Mouse (Mus musculus): ENCODE results near the gene Tmem119. TPM values are rescaled to one million over a fixed set of nuclear protein-coding genes. Genes with fewer than 3 reads are reported as not detected.
"Not testable (repeated sequence)": the region's sequence is repeated elsewhere in the genome, so short reads cannot be mapped to it uniquely, and the experiment has no call there.

Gene Tmem119
- polyA plus RNA-seq, 1 experiment from 2014 or later, result 13.0 TPM

DNA sequence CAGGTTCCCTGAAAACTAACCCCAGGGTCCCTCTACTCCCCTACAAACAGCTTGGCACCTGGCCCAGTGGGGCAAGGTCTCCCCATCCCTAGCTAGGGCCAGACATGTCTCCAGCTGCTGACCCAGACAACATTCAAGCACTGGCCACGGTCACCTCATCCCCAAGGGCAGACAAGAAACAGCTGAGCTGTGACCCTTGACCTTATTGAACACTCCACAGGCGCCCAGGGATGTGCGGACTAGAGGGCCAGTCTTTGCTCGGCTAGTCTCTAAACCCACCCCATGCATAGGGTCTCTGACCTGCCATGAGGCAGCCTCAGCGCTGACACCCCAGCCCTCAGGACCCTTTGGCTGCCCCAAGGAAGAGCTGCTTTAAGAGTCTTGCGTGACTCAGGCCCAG is 11.7 kb downstream of the Tmem119 start:
- 43% methylated on average over 6 of the region's 6 CpGs for WGBS
- Histone ChIP-seq H3K4me1 (replicated peaks) (peaks cover 28% of the 10 kb centered on the region), H3K9me3 (replicated peaks) (no peaks in the 10 kb centered on the region), H3K27ac (ENCODE audit: poor library complexity, severe bottlenecking) (no peak overlapping the region), H3K4me2 (no peak overlapping the region), H3K9ac (no peak overlapping the region), H3K36me3 (no peaks in the 10 kb centered on the region), H3K27me3 (replicated peaks) (no peaks in the 10 kb centered on the region), H3K4me3 (no peak overlapping the region)
- no peak for ATAC-seq (ENCODE audit: insufficient number of reproducible peaks, low FRiP score)

DNA sequence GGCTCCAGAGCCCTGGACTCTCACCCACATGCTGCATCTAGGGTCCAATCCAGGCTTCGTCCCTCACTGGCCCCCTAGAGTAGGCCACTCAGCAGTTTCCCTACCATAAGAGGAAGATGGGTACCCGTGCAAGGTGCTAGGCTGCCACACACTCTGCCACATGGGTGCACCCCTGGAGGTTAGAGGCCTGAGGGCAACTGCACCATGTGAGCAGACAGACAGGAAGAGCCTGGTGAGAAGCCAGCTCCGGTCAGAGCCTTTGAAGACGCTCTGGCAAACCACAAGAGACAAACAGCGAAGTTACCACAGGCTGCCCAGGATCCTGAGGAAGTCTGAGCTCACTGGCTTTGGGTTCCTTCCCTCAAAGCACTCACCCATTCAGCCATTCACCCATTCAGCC is 13.3 kb downstream of the Tmem119 start:
- no peak for ATAC-seq (ENCODE audit: insufficient number of reproducible peaks, low FRiP score)
- Histone ChIP-seq H3K27me3 (replicated peaks) (0 out of 2 replicates have a peak, but pooled peaks cover 3% of the 10 kb centered on the region), H3K4me2 (no peak overlapping the region), H3K9ac (no peak overlapping the region), H3K27ac (ENCODE audit: poor library complexity, severe bottlenecking) (no peak overlapping the region), H3K4me1 (replicated peaks) (peaks cover 41% of the 10 kb centered on the region), H3K4me3 (no peak overlapping the region), H3K36me3 (no peaks in the 10 kb centered on the region), H3K9me3 (replicated peaks) (no peaks in the 10 kb centered on the region)
- 77% methylated on average over 5 of the region's 5 CpGs for WGBS

- Histone ChIP-seq H3K27ac (ENCODE audit: poor library complexity, severe bottlenecking) (peak overlapping the region; percentile 44), H3K4me2 (peak overlapping the region; percentile 51), H3K4me1 (replicated peaks) (peaks cover 25% of the 10 kb centered on the region)
- 27% methylated on average over 3 of the region's 3 CpGs for WGBS
- H3K9me3 ChIP-seq (replicated peaks); ATAC-seq (ENCODE audit: insufficient number of reproducible peaks, low FRiP score); H3K36me3 ChIP-seq; H3K4me3 ChIP-seq; H3K9ac ChIP-seq; H3K27me3 ChIP-seq (replicated peaks): not testable (repeated sequence)
These were observed 16.2 kb downstream of the Tmem119 start for GRCm38 (mm10) chr5:113784104-113784503.

- Histone ChIP-seq H3K4me1 (replicated peaks) (peaks cover 20% of the 10 kb centered on the region), H3K27me3 (replicated peaks) (0 out of 2 replicates have a peak, but pooled peaks cover 3% of the 10 kb centered on the region), H3K4me3 (0 out of 2 replicates have a peak overlapping the region, but pooled peaks have one; percentile 2), H3K9me3 (replicated peaks) (no peaks in the 10 kb centered on the region), H3K36me3 (peaks cover 4% of the 10 kb centered on the region), H3K9ac (peak overlapping the region; percentile 53; the same call in 1 of the 2 replicates), H3K4me2 (peak overlapping the region; percentile 51), H3K27ac (ENCODE audit: poor library complexity, severe bottlenecking) (peak overlapping the region; percentile 44)
- peak; percentile 34; the same call in 1 of the 2 replicates for ATAC-seq (ENCODE audit: insufficient number of reproducible peaks, low FRiP score)
- 6% methylated on average over 12 of the region's 12 CpGs for WGBS
These were observed 16.7 kb downstream of the Tmem119 start for GRCm38 (mm10) chr5:113783581-113784001.

- no peak overlapping the region for H3K4me3 ChIP-seq
- H3K36me3 ChIP-seq, result peaks cover 11% of the 10 kb centered on the region
- 58% methylated on average over 7 of the region's 7 CpGs for WGBS
- peaks cover 18% of the 10 kb centered on the region for H3K4me1 ChIP-seq (replicated peaks)
- no peak for ATAC-seq (ENCODE audit: insufficient number of reproducible peaks, low FRiP score)
- H3K9ac ChIP-seq, result no peak overlapping the region
- H3K27ac ChIP-seq (ENCODE audit: poor library complexity, severe bottlenecking), result no peak overlapping the region
- no peaks in the 10 kb centered on the region for H3K9me3 ChIP-seq (replicated peaks)
- 0 out of 2 replicates have a peak, but pooled peaks cover 3% of the 10 kb centered on the region for H3K27me3 ChIP-seq (replicated peaks)
- no peak overlapping the region for H3K4me2 ChIP-seq
These were observed 17.7 kb downstream of the Tmem119 start for GRCm38 (mm10) chr5:113782624-113783023.

- ATAC-seq (ENCODE audit: insufficient number of reproducible peaks, low FRiP score), result no peak
These were observed 18.4 kb downstream of the Tmem119 start for GRCm38 (mm10) chr5:113781875-113782274.

GRCm38 (mm10) chr5:113781254-113781653 is 19.1 kb downstream of the Tmem119 start:
- Histone ChIP-seq H3K4me2 (no peak overlapping the region), H3K36me3 (peaks cover 24% of the 10 kb centered on the region), H3K27ac (ENCODE audit: poor library complexity, severe bottlenecking) (no peak overlapping the region), H3K4me3 (no peak overlapping the region), H3K9ac (no peak overlapping the region), H3K9me3 (replicated peaks) (no peaks in the 10 kb centered on the region), H3K4me1 (replicated peaks) (peaks cover 18% of the 10 kb centered on the region), H3K27me3 (replicated peaks) (0 out of 2 replicates have a peak, but pooled peaks cover 3% of the 10 kb centered on the region)
- ATAC-seq (ENCODE audit: insufficient number of reproducible peaks, low FRiP score), result no peak
- WGBS, result 69% methylated on average over 7 of the region's 7 CpGs

More at GRCm38 (mm10) chr5:113781875-113782274, 18.4 kb downstream of the Tmem119 start:
- Histone ChIP-seq H3K27ac (ENCODE audit: poor library complexity, severe bottlenecking) (no peak overlapping the region), H3K4me1 (replicated peaks) (peaks cover 18% of the 10 kb centered on the region), H3K36me3 (peaks cover 18% of the 10 kb centered on the region), H3K4me3 (no peak overlapping the region), H3K4me2 (no peak overlapping the region), H3K27me3 (replicated peaks) (0 out of 2 replicates have a peak, but pooled peaks cover 3% of the 10 kb centered on the region), H3K9me3 (replicated peaks) (no peaks in the 10 kb centered on the region), H3K9ac (no peak overlapping the region)
- WGBS, result 74% methylated on average over 7 of the region's 7 CpGs

GRCm38 (mm10) chr5:113780763-113781162 is 19.6 kb downstream of the Tmem119 start:
- Histone ChIP-seq H3K4me3 (no peak overlapping the region), H3K36me3 (peaks cover 29% of the 10 kb centered on the region), H3K4me2 (no peak overlapping the region), H3K27me3 (replicated peaks) (0 out of 2 replicates have a peak, but pooled peaks cover 3% of the 10 kb centered on the region), H3K27ac (ENCODE audit: poor library complexity, severe bottlenecking) (no peak overlapping the region), H3K9me3 (replicated peaks) (no peaks in the 10 kb centered on the region), H3K9ac (no peak overlapping the region), H3K4me1 (replicated peaks) (peaks cover 18% of the 10 kb centered on the region)
- 83% methylated on average over 5 of the region's 5 CpGs for WGBS
- ATAC-seq (ENCODE audit: insufficient number of reproducible peaks, low FRiP score), result no peak

- H3K4me3 ChIP-seq, result no peak overlapping the region
- no peaks in the 10 kb centered on the region for H3K9me3 ChIP-seq (replicated peaks)
- peaks cover 35% of the 10 kb centered on the region for H3K36me3 ChIP-seq
- no peak for ATAC-seq (ENCODE audit: insufficient number of reproducible peaks, low FRiP score)
- H3K9ac ChIP-seq, result no peak overlapping the region
- WGBS, result 91% methylated on average over 3 of the region's 3 CpGs
- no peak overlapping the region for H3K4me2 ChIP-seq
- H3K27ac ChIP-seq (ENCODE audit: poor library complexity, severe bottlenecking), result no peak overlapping the region
- H3K4me1 ChIP-seq (replicated peaks), result peaks cover 18% of the 10 kb centered on the region
- H3K27me3 ChIP-seq (replicated peaks), result 0 out of 2 replicates have a peak, but pooled peaks cover 3% of the 10 kb centered on the region
These were observed 20.1 kb downstream of the Tmem119 start for GRCm38 (mm10) chr5:113780082-113780752.

DNA sequence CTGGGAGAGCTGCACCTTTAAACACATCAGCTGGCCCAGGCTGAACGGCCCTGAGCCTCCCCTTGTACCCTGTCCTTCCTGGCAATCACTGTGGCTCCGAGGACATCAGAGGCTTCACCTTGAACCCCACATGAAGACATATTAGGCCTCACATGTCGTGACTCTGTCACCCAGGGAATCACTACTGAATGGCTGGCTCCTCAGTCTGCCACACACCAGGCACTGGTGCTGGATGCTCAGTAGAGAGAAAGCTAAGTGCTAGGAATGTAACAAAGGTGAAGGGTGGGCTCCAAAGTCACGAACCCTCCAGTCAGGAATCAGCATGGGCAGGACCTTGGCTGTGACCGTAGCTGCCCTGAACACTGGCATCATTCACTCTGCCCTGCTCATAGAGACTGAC is 20.7 kb downstream of the Tmem119 start:
- no peak overlapping the region for H3K27ac ChIP-seq (ENCODE audit: poor library complexity, severe bottlenecking)
- no peak overlapping the region for H3K9ac ChIP-seq
- no peak overlapping the region for H3K4me2 ChIP-seq
- peaks cover 41% of the 10 kb centered on the region for H3K36me3 ChIP-seq
- H3K4me3 ChIP-seq, result no peak overlapping the region
- H3K4me1 ChIP-seq (replicated peaks), result peaks cover 18% of the 10 kb centered on the region
- H3K9me3 ChIP-seq (replicated peaks), result no peaks in the 10 kb centered on the region
- WGBS, result 71% methylated on average over 5 of the region's 5 CpGs
- ATAC-seq (ENCODE audit: insufficient number of reproducible peaks, low FRiP score), result no peak
- 0 out of 2 replicates have a peak, but pooled peaks cover 3% of the 10 kb centered on the region for H3K27me3 ChIP-seq (replicated peaks)

DNA sequence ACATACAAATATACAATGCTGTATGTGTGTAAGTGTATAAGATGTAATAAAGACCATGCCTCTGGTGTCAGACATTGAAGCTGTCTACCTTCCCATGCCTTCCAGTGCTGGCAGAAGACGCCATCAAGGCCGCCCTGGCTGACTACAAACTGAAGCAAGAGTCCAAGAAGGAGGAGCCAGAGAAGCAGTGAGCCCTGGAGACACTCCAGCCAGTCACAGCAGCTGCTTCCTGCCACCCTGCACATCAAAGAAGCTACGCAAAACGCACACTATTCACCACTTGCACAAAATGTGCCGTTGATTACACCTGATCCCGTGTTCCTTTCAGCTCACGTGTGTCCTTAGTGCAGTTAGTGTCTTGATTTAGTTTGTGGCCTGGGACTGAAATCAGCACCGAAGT is 22.6 kb downstream of the Tmem119 start:
- not testable (repeated sequence) for H3K27ac ChIP-seq (ENCODE audit: poor library complexity, severe bottlenecking); H3K27me3 ChIP-seq (replicated peaks); H3K9me3 ChIP-seq (replicated peaks); H3K4me3 ChIP-seq; ATAC-seq (ENCODE audit: insufficient number of reproducible peaks, low FRiP score); H3K4me2 ChIP-seq; H3K9ac ChIP-seq
- Histone ChIP-seq H3K4me1 (replicated peaks) (peaks cover 16% of the 10 kb centered on the region), H3K36me3 (peaks cover 46% of the 10 kb centered on the region)
- 89% methylated on average over 8 of the region's 8 CpGs for WGBS
